Mouse (Mus musculus) kidney, postnatal 36 days (tissue): ENCODE measurements around the gene Syne1.
A peak's percentile ranks its signal among the peaks of the same experiment; 100 is the strongest.

Experiments used
- DNase-seq, 2 experiments: peaks; one replicate each; pipeline ENCODE4 v3.0.0; 2021 to 2022; ENCODE audit warnings: mixed read lengths in 2 of 2

The Syne1 gene

DNA sequence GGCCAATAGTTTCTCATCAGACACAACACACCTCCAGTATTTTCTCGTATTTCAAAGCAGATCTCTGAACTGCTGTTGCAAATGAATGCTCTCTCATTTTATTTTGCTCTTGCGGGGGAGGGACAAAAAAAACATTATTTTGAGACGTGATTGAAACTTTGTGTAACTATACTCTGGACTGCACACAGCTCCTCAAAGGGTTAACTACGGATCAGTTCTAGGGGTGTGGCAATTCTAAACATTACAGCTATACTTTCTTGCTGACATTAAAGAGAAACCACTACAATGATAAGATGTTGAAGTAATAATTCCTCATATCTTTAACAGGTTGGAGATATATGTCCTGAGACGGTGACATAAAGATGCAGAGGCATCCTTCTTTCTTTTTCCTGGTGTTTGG, 356.0 kb downstream of the Syne1 start:
- DNase-seq = no peak

DNA sequence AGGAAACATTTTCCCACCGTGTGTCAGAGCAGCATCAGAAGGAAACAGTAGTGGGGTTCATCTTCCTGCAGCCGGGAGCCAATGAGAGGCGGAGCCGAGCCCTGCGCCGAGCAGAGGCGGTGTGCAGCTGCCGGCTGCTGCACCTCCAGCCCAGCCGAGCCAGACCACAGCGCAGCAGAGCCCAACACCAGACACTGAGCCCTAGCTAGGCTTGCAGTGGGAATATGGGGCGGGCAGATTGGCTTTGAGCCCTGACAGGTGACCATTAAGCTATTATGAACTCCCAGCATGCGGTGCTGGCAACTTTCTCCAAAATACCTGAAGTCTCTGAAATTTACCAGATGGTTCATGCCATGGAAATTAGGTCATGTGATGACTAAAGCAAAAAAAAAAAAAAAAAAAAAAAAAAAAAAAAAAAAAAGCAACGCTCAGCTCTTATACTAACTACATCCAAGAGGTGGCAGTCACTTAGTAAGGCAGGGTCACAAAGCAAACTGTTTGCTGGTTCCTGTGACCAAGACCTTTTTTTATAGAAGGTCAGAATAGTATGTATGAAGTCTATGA, 356.5 kb downstream of the Syne1 start:
- peak; percentile 49 to 74 for DNase-seq

DNA sequence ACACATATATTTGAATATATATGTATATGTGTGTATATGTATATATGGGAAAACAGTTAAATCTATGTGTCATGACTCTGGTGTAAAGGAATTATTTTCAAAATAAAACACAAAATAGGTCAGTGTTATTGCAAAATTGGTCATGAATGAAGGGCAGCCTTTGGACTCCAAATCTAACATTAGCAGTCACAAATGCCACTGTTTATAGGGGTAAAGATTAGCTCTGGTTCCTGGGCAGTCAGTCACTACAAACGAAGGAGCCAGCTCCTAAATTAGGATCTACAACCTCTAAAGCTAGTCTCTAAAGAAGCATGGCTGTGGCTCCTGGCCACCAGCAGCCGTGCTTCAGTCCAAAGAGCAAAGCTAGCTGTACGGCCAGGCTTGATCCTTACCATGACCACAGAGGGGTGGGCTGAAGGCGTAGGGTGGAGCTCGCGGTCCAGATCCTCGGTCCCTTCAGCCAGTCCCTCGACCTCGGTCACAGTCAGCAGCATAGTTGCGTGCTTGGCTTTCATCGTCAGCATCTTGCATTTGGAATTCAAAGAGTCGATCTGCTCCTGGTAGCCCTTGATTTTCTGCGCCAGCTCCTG, 357.1 kb downstream of the Syne1 start:
- DNase-seq = peak; percentile 40 to 57

DNA sequence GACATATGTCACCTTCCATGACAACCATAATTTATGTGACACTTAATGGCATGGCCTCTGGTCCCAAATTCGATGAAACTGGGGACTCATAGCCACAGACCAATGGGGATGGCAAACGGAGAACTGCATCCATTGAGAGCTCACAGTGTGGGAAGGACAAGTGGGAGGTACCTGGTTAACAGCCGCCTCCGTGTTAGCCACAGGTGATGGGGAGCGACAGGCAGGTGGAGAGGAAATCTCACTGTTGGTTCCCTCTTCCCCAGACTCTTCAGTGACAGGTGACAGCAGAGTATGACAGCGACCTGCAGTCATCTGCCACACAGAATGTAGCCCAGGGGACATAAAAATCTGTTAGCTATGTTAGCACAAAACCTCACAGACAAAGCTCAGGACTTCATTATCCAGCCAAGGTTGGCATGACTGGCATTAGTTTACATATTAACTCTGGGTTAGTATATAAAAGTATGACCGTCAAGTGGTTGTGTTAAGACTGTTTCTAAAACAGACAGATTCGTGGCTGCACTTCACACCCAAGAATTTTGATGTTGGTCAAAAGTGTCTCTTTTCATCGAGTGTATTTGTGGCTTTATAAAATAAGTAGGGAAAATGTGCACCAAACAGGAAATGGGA, 358.3 kb downstream of the Syne1 start:
- peak; percentile 8 to 37 for DNase-seq

DNA sequence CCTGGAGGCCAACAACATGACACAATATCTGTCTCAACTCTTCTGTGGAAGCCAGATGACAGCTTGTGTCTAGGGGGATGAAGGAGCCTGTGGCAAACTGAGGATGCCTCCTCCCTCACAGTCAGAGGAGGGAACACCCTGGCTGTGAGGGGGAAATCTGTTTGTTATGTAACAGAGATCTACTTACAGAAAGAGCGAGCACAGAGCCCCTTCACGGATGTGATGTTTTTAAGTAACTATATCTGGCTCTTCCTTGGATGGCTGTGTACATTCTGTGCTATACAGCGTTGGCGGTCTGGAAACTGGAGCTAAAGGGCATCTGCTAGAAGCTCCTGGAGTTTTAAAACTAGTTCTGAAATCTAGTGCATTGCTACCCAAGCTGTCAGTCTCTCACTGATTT, 360.5 kb downstream of the Syne1 start:
- no peak for DNase-seq

DNA sequence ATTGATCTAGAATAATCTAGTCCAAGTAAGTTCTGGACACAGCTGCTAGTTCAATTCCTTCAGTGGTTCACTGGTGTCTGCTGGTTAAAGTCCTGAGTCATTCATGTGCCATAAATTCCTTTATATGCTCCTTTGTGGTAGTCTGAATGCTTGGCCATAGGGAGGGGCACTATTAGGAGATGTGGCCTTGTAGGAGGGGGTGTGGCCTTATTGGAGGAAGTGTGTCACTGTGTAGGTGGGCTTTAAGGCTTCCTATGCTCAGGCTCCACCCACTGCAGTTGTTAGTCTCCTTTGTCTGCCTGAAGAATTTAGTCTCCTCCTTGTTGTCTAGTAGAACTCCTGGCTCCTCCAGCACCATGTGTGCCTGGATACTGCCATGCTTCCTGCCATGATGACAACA, 362.4 kb downstream of the Syne1 start:
- DNase-seq = no peak

DNA sequence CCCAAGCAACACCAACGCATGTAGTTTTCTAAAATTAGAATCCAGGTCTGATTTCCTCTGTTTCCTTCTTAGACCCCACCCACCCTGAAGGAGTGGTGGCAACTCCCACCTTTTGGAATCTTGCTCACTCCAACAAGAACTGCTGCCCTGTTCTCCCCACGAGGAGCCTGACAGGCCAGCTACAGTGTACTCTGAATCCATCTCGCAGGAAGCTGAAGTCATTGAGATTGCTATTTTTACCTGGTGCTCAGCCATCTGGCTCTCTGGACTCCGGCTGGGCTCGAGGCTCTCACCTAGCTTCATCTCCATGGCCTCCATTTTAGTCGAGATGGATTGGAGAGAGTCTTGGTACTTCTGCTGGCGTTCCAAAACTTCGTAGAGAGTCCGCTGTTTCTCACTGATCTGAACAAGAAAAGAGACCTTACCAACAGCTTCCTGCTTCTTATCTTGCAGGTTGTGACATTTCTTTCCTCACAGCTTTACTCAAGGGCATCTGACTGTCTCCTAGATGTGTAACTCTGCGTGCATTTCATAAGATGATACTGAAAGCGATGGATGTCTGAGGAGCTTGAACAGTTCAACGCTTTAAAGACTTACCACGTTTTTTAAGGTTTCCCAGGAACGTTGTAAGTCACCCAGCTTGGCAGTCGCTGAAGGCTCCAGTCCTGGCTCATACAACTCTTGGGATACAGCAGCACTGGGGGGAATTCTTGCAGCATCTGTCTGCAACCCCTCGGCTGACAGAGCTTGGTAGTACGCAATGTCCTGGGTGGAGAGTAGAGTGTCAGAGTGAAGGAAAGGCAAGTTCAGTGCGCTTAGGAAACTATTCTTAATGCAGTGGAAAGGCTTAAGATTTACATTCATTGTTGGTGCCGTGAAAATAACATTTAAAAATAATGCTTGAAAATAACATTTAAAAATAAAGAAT, 365.9 kb downstream of the Syne1 start:
- no peak for DNase-seq

DNA sequence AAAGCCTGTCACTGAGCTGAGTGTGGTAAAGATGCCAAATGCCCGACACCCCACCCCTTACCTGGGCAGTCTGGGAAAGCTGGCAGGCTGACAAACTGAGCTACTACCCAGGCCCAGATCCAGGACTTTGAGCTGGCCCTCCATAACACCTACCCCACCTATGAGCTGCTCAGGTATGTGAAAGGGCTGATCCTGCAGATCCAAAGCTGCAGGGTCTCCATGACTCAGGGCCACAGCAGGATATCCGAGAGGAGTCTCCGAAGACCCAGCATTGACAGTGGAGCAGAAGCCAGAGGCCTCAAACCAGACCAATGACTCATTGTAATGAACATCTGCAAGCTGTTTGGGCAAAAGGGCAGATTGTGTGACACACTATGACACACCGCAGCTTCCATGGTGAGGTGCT, 369.5 kb downstream of the Syne1 start:
- no peak for DNase-seq

DNA sequence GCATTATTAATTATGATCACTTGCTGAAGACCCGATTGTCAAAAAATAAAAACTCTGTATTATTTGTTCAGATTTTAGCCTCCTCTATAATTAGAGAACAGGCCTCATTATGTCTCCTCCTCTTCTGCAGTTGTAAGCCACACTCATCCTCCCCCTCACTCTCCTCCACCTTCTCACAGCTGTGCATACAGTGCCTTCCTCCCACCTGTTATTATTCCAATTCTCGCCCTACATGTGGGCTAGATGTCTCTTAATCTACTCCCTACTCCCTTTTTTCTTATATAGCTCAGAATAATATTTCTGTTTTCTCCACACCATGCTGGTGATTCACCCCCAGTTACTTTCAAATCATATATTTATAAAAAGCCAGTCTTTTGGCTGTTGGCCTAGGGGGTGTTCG, 371.4 kb downstream of the Syne1 start:
- no peak for DNase-seq

DNA sequence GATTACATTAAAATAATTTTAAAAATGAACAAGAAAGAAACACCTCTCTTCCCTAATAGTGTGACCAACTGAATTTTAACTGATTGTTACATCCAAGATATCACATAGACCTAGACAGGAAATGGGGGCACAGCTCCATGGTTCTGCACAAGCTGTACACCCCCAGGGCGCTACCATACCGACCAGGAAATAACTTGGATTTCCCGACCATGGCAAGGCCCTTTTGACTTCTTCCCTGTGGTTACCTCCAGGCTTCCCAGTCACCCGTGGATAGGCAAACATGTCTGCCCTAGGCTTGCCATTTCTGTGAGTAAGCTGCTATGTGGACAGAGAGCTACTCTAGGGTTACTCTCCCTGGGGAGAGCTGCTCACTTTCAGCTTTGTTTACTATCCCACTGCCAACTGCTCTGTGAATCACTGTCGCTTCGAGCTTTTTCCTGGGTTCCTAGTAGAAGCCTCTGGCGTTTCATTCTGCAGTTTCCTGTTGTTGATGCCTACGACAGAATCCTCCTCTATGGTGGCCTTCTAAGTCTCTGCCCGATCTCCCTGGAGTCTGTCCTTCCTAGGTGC, 373.8 kb downstream of the Syne1 start:
- DNase-seq = no peak

DNA sequence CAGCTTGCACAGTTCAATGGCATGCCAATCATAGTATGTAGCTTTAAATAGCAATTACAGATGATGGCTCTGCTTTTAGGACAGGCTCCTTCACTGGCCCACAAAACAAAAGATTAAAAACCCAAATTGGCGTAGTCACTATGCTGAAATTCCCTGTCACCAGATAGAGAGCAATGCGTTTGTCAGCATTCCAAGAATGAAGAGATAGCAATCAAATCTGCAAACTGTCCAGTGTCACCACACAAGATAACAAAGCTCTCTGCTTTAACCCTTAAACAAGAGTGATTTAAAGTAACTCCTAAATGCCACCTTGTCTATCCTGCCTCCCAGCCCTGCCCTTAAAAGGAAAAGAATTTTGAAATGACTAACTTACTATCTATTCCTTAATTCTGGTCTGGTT, 374.9 kb downstream of the Syne1 start:
- DNase-seq = no peak

DNA sequence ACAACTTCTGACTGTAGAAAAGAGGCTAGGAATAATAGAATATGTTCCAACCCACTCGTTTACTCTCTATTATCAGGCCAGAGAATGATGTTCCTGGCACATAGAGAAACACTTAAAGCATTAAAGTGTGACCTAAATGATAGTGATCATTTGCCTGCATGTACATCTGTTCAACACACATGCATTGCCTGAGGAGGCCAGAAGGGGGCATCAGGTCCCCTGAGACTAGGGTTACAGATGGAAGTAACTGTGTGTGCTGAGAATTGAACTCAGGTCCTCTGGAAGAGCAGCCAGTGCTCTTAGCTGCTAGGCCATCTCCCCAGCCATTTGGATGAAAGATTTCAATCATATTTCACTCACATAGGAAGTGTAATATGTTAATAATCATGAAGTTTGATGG, 380.9 kb downstream of the Syne1 start:
- peak in 1 of 2 experiments; percentile 22 for DNase-seq

DNA sequence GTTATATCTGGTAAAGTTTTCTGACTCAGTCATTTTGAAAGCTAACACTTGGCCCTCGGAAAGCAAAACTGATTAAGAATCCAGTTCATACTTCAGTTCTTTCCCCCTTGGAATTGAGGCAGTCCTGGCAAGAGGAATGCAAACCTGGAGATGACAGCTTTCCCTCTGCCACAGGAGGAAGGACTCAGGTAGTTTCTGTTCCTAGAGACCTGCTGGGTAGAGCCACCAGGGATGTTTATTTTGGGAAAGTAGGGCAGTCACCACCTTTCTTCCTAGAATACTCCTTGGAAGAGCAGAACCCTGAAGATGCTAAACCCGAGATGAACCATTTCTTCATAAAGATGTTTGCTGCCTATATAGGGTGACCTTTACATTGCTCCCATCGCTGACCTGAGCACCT, 383.8 kb downstream of the Syne1 start:
- no peak for DNase-seq

DNA sequence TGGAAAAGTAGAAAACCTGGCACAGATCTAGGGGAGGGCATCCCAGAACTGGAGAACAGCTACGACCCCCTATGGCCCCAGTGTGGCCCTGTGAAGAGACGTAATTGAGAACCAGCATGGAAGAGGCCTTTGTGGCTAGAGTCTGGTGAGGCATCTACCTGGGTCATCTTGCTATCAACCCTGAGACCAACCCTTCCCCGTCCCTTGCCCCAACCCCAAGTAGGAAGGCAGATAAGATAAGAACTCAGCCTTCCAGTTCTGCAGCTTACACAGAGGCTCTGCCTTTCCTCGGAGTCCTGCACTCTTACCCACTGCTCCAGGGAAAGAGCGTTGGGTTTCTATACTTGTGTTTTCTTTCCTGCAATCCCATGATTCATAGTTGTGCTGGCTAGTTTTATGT, 385.8 kb downstream of the Syne1 start:
- no peak for DNase-seq

DNA sequence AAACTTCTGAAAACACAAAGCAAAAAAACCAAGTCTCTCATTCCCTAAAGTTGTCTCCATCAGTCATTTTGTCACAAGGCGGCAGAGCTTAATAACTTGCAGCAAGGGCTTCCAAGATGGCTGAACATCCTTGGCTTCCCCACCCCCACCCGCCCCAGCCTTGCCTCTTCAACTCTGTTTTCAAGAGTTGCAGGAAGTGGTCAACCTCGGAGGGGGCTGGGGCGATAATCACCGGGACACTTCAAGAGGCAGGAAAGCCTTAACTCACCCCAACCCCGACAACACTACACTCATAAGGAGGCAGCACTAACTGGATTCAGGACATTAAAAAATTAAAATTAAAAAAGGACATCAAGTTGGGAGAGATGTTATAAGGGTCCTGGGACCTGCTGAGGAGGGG, 387.5 kb downstream of the Syne1 start:
- peak in 1 of 2 experiments; percentile 23 for DNase-seq

DNA sequence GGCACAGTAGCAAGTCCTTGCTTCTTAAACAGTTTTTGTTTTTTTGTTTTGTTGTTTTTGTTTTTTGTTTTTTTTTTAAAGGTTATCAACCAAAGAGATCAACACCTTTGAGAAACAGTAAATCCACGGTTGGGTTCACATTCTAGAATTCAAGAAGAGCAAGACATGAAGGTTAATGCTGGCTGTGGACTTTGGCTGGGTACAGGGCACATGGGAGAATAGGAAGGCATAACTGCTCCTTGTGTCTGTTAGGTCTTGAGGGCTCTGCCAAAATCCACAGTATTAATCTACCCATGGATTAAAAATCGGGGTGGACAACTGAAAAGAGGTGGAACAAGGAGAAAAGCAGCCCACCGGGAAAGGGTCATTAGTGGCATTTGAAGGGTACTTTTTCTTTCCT, 388.0 kb downstream of the Syne1 start:
- DNase-seq = peak in 1 of 2 experiments; percentile 39

DNA sequence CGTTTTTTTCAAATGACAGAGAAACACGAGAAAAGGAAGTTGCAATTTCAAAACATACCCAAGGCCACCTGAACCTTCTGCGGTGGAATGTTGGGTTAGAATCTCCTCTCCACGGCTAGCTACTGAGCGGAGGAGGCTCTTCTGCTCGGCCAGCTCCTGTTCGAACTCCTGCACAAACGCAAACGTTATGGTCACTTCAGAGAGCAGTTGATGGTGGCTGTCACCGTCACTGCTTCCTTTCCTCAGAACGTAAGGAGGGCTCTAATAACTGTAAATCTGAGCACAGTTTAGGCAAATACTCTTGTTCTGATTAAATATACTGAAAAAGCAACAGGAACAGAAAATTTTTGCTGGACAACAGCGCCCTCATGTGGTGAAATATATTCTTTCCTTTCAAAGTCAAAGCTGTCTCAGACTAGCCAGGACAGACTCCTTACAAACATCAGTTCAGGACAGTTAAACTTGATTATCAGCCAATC, 389.8 kb downstream of the Syne1 start:
- DNase-seq = peak; percentile 71 to 75

DNA sequence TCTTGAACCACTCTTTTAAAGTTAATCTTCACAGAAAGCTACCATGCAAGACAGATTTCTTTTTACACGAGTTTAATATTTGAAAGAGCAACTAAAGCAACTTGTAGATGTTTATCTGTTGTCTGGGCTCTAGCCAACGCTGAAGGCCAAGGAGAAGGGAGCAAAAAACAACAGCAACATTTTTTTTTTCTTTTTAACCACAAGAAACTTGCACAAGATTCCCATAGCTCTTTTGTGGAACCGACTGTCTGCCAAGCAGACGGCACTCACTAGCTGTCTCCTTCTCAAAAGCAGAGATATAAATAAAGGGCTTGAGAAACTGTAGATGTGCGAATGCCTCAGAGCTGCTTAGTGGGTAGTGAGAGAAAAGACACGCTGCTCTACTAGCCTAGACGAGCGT, 391.6 kb downstream of the Syne1 start:
- DNase-seq = peak; percentile 69 to 80

DNA sequence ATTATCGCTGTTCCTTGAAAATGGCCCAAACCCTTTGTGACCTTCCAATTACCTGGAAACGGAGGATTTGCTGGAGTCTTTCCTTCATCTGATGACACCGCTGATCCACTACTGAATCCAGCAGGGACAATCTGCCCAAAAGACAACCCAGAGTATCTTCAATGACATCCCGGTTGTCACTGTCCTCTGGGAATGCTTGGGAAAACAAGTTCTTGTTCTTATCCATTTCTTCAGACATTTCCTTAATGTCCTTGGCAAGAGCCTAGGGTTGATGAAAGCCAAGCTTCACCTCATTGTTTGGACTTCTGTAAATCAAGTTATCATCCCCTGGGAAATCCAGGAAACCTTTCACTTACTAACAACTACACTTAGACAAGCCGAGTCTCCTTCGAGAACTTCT, 398.2 kb downstream of the Syne1 start:
- DNase-seq = no peak

DNA sequence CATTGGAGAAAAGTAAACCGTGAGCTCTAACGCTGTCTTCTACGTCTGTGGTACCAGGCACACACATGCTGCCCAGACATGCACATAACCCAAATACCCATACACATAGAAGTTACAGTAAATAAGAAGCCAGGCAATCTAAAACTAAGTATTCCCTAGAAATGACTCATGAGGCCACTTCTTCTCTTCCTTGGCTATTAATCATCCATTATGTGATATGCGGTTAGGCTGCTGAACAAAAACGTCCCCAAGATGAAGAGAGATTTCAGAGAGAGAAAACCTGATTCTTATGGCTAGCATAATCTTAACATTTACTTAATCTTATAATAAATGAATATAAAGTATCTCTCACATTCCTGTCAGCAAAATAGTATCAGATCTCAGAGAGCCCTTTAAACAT, 409.8 kb downstream of the Syne1 start:
- DNase-seq = no peak

DNA sequence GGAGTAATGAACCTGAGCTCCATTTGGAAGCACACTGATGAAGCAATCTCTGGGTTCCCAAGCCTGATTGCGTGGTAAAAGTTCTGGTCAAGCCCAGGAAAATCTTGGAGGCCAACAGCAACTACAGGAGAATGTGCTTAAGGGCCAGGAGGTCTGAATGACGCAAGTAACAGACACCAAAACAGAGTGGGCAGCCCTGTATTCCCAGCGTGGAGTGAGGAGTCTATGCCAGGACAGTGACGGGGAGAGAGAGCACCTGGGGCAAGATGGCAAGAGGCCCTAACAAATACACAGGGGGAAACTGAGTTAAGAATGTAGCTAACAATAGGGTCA, 411.4 kb downstream of the Syne1 start:
- peak in 1 of 2 experiments; percentile 41 for DNase-seq

DNA sequence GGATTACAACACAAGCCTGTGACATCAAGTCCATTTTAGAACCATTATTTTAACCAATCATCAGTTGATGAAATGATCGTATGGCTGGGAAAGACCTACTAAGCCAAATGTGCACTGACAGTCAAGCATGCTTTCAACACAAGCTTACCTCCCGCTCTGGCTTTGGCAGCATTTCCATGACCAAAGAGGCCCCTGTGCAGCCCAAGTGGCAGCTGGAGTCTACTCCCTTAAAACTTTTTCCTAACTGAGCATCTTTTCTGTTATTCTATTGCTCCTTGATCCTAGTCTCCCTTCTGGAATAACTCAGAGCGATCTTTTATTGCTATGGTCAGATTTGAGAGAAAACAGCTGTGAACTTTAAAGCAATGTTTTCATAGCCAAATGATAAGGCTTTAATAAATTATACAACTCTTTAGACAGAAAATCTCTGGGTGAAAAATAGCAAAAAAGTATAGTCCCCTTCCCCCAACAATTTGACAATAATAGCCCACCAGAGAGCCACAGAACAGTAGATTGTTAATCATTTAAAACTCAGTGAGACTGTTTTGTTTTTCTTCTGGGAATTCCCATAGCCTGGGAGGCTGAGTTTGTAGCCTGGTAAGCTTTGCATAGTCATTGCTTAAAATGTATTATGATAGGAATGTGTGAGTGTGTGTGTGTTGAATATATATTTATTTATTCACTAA, 411.9 kb downstream of the Syne1 start:
- DNase-seq = peak in 1 of 2 experiments; percentile 34

DNA sequence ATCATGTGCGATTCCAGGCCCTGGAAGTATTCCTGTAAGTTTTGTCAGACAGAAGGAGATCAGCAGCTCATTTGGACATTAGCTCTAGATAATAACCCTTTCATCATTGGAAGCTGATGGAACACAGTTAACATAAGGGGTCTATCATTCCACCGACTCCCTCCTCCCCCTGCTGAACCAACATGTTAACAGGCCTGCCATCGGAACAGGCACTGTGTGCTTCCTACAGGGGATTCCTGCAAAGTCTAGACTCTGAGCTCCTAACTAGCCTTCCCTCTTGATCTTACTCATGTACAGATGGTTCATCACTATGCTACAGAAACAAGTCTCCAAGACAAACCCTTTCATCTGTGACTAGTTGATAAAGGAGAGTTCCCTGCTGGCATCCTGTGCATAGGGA, 419.2 kb downstream of the Syne1 start:
- no peak for DNase-seq
